In genomic region chr8:112404087-112404486, GRCm38 (mm10) we compare ENCODE assay signal across 15 mouse cellular contexts.
DNase-seq lines count a peak whose midpoint lies in the region; ATAC-seq lines count a peak whose summit lies in the region.
"Had no signal": no experiment of that assay in that cellular context is flagged by ENCODE, and none has a peak within 500 bp of the region (broad histone marks: within the 10 kb centered on the region; RNA-seq: fewer than 3 reads in every experiment).

No protein-coding gene starts in this region.

- H3K4me1 ChIP-seq in hindbrain, embryonic 11.5 days (replicated peaks; ENCODE audit: control insufficient read depth, insufficient read depth, low read length) = 0 out of 2 replicates have a peak, but pooled peaks cover 3% of the 10 kb centered on the region
- H3K4me1 ChIP-seq in hindbrain, embryonic 12.5 days = no peaks in the 10 kb centered on the region
- H3K4me1 ChIP-seq in limb, embryonic 11.5 days (ENCODE audit: control insufficient read depth, insufficient read depth, low read length) = no peaks in the 10 kb centered on the region
- H3K4me1 ChIP-seq: liver, embryonic 12.5 days had no signal

- no peaks in the 10 kb centered on the region for H3K27me3 ChIP-seq in hindbrain, embryonic 11.5 days (ENCODE audit: control insufficient read depth, insufficient read depth, low read length)
- no peaks in the 10 kb centered on the region for H3K27me3 ChIP-seq in hindbrain, embryonic 12.5 days
- H3K27me3 ChIP-seq in limb, embryonic 11.5 days (ENCODE audit: control insufficient read depth, insufficient read depth, low read length) = no peaks in the 10 kb centered on the region
- H3K27me3 ChIP-seq: liver, embryonic 12.5 days had no signal

- no peak overlapping the region for H3K4me3 ChIP-seq in hindbrain, embryonic 11.5 days (ENCODE audit: low read depth, low read length)
- H3K4me3 ChIP-seq in hindbrain, embryonic 12.5 days = no peak overlapping the region
- no peak overlapping the region for H3K4me3 ChIP-seq in limb, embryonic 11.5 days (ENCODE audit: low read depth, low read length)
- H3K4me3 ChIP-seq: liver, embryonic 12.5 days had no signal

- no peak overlapping the region for H3K27ac ChIP-seq in hindbrain, embryonic 11.5 days (ENCODE audit: low read depth, low read length)
- H3K27ac ChIP-seq in hindbrain, embryonic 12.5 days = no peak overlapping the region
- H3K27ac ChIP-seq in limb, embryonic 11.5 days (replicated peaks; ENCODE audit: low read depth, low read length) = no peak overlapping the region
- H3K27ac ChIP-seq: liver, embryonic 12.5 days; macrophage had no signal

- H3K36me3 ChIP-seq in hindbrain, embryonic 11.5 days (ENCODE audit: control insufficient read depth, insufficient read depth, low read length) = no peaks in the 10 kb centered on the region
- no peaks in the 10 kb centered on the region for H3K36me3 ChIP-seq in hindbrain, embryonic 12.5 days
- H3K36me3 ChIP-seq in limb, embryonic 11.5 days (ENCODE audit: control insufficient read depth, insufficient read depth, low read length) = no peaks in the 10 kb centered on the region
- H3K36me3 ChIP-seq: liver, embryonic 12.5 days had no signal

- intact Hi-C loops in left cerebral cortex, postnatal 4 days (cut with DNase I) = no loop called here

- 14% methylated on average over 2 of the region's 2 CpGs for WGBS in hindbrain, embryonic 11.5 days
- 8% methylated on average over 2 of the region's 2 CpGs for WGBS in hindbrain, embryonic 12.5 days
- 7% methylated on average over 2 of the region's 2 CpGs for WGBS in limb, embryonic 11.5 days

- DNase-seq in hindbrain, embryonic 11.5 days (ENCODE audit: low spot score) = peak; percentile 39
- peak; percentile 7 for DNase-seq in lung, postnatal 10 days
- no peak for DNase-seq in lung, postnatal 25 days (ENCODE audit: low spot score)
- DNase-seq in embryo, embryonic 10.5 days (ENCODE audit: low spot score) = peak; percentile 71
- peak; percentile 65 for DNase-seq in limb, embryonic 11.5 days (ENCODE audit: low spot score)
- DNase-seq in Muller cell, postnatal 12 days (ENCODE audit: inconsistent ontology term) = no peak
- no peak for DNase-seq in left cerebral cortex, postnatal 4 days
- DNase-seq: cerebellum, postnatal 14 days; layer of hippocampus, postnatal 36 days; thymus, postnatal 36 days had no signal

- no peak overlapping the region for H3K9ac ChIP-seq in hindbrain, embryonic 11.5 days (ENCODE audit: low read depth, low read length)
- H3K9ac ChIP-seq in hindbrain, embryonic 12.5 days = no peak overlapping the region
- H3K9ac ChIP-seq in limb, embryonic 11.5 days (ENCODE audit: low read length) = no peak overlapping the region
- H3K9ac ChIP-seq: liver, embryonic 12.5 days had no signal

- peak; percentile 69 for ATAC-seq in hindbrain, embryonic 11.5 days (ENCODE audit: low FRiP score)
- ATAC-seq in hindbrain, embryonic 12.5 days (ENCODE audit: low FRiP score) = no peak
- ATAC-seq in limb, embryonic 11.5 days (ENCODE audit: insufficient number of reproducible peaks, low FRiP score, low TSS enrichment, low read depth) = 0 out of 2 replicates have a peak, but pooled peaks have one; percentile 73
- ATAC-seq: intestine, embryonic 16.5 days; liver, embryonic 12.5 days; midbrain, embryonic 16.5 days had no signal

- no peak overlapping the region for H3K4me2 ChIP-seq in hindbrain, embryonic 11.5 days (replicated peaks; ENCODE audit: low read depth, low read length)
- H3K4me2 ChIP-seq in hindbrain, embryonic 12.5 days (replicated peaks) = no peak overlapping the region
- H3K4me2 ChIP-seq in limb, embryonic 11.5 days (ENCODE audit: low read depth, severe bottlenecking) = no peak overlapping the region
- H3K4me2 ChIP-seq: liver, embryonic 12.5 days had no signal

- no peaks in the 10 kb centered on the region for H3K9me3 ChIP-seq in hindbrain, embryonic 11.5 days (ENCODE audit: control insufficient read depth, low read length)
- 0 out of 2 replicates have a peak, but pooled peaks cover 3% of the 10 kb centered on the region for H3K9me3 ChIP-seq in hindbrain, embryonic 12.5 days (replicated peaks)
- H3K9me3 ChIP-seq in limb, embryonic 11.5 days (ENCODE audit: control insufficient read depth, low read length) = no peaks in the 10 kb centered on the region

Comparison
In these comparisons a context has a peak if more than half of its experiments do, and no peak if none do; other contexts are left out.
1. DNase-seq: peak in hindbrain, embryonic 11.5 days (single experiment), lung, postnatal 10 days (single experiment), embryo, embryonic 10.5 days (single experiment) and limb, embryonic 11.5 days (single experiment); none in lung, postnatal 25 days (single experiment), Muller cell, postnatal 12 days (single experiment) and left cerebral cortex, postnatal 4 days (single experiment).